Mouse (Mus musculus) megakaryocyte, embryonic 14.5 days (primary cell): ENCODE results near the gene Casp8.

Experiments used
- FLI1 ChIP-seq: IDR thresholded peaks from 2 replicates; pipeline ENCODE4 v1.6.1; 2012; ENCODE audit warnings: low read length, inconsistent platforms, mixed read lengths
- GATA1 ChIP-seq: IDR thresholded peaks from 3 replicates; pipeline ENCODE4 v1.6.1; 2012; ENCODE audit warnings: mixed read lengths, low read length, inconsistent platforms, borderline replicate concordance

DNA sequence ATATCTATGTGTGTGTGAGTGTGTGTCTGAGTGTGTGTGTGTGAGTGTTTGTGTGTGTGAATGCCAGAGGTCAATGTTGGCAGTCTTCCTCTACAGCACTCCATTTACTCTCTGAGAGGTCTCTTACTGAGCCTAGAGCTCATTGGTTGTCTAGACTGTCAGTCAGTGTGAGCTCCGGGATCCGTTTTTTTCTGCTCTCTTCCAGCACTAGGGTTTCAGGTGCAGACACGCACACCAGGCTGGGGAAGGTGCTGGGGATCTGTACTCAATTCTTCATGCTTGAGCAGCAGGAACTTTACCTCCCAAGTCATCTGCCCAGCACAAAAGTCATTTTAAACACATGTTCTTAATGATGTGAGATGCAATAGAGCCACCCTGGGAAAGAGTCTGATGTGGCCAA, 23.1 kb upstream of the Casp8 start:
- TF ChIP-seq GATA1 (no peak), FLI1 (no peak)
